Mouse (Mus musculus): Measurements from ENCODE around the gene Aacs. TPM values are rescaled to one million over a fixed set of nuclear protein-coding genes. Genes with fewer than 3 reads are reported as not detected.

Aacs gene
- polyA plus RNA-seq, 1 experiment from 2014 or later, result 51.8 TPM

DNA sequence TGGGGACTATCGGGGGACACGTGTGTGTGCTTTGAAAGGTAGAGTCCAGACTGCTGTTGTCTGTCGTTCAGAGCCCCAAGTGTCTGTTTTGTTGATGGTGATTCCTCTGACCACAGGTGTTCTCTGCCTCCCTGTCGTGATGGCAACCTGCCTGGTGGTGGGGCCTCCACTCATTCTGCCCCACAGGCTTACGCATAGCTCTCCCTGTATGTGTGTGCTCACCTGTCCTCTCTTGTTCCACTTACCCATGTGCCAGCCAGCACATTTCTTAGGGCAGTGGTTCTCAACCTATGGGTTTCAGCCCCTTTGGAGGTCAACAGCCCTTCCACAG is 17.4 kb downstream of the Aacs start:
- no peaks in the 10 kb centered on the region for H3K27me3 ChIP-seq (replicated peaks; ENCODE audit: control insufficient read depth, insufficient read depth, low read length)
- no peaks in the 10 kb centered on the region for H3K9me3 ChIP-seq (replicated peaks; ENCODE audit: control insufficient read depth, low read length)
- no peaks in the 10 kb centered on the region for H3K4me1 ChIP-seq (ENCODE audit: control insufficient read depth, insufficient read depth, low read length)
- H3K27ac ChIP-seq (ENCODE audit: low read depth, low read length), result no peak overlapping the region
- peaks cover 49% of the 10 kb centered on the region for H3K36me3 ChIP-seq (ENCODE audit: control insufficient read depth, insufficient read depth, low read length)
- DNase-seq (ENCODE audit: low spot score), result no peak
- 64% methylated on average over 5 of the region's 5 CpGs for WGBS
- no peak for ATAC-seq
- no peak overlapping the region for H3K9ac ChIP-seq (ENCODE audit: low read length)
- no peak overlapping the region for H3K4me2 ChIP-seq (ENCODE audit: low read length)
- H3K4me3 ChIP-seq (ENCODE audit: low read depth, low read length), result no peak overlapping the region

DNA sequence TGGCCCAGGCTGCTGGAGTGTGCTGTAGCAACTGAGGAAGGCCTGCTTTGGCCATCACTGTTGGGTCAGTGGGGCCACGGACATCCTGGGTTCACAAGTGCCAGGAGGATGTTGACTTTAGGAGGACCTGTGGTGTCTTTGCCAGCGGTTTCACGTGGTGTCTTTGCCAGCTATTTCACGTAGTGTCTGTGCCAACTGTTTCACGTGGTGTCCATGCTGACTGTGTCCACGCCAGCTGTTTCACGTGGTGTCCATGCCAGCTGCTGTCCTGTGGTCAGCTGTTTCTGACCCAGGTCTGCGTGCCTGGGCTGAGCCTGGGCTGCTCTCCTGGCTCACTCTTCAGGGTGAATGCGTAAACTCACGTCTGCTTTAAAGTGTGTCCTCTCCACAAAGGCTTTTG is 20.0 kb downstream of the Aacs start:
- 95% methylated on average over 10 of the region's 10 CpGs for WGBS
- Histone ChIP-seq H3K9ac (ENCODE audit: low read length) (no peak overlapping the region), H3K27ac (ENCODE audit: low read depth, low read length) (no peak overlapping the region), H3K9me3 (replicated peaks; ENCODE audit: control insufficient read depth, low read length) (no peaks in the 10 kb centered on the region), H3K36me3 (ENCODE audit: control insufficient read depth, insufficient read depth, low read length) (peaks cover 37% of the 10 kb centered on the region), H3K4me1 (ENCODE audit: control insufficient read depth, insufficient read depth, low read length) (no peaks in the 10 kb centered on the region), H3K4me2 (ENCODE audit: low read length) (no peak overlapping the region), H3K27me3 (replicated peaks; ENCODE audit: control insufficient read depth, insufficient read depth, low read length) (no peaks in the 10 kb centered on the region), H3K4me3 (ENCODE audit: low read depth, low read length) (no peak overlapping the region)
- DNase-seq (ENCODE audit: low spot score) (no peak), ATAC-seq (no peak)

DNA sequence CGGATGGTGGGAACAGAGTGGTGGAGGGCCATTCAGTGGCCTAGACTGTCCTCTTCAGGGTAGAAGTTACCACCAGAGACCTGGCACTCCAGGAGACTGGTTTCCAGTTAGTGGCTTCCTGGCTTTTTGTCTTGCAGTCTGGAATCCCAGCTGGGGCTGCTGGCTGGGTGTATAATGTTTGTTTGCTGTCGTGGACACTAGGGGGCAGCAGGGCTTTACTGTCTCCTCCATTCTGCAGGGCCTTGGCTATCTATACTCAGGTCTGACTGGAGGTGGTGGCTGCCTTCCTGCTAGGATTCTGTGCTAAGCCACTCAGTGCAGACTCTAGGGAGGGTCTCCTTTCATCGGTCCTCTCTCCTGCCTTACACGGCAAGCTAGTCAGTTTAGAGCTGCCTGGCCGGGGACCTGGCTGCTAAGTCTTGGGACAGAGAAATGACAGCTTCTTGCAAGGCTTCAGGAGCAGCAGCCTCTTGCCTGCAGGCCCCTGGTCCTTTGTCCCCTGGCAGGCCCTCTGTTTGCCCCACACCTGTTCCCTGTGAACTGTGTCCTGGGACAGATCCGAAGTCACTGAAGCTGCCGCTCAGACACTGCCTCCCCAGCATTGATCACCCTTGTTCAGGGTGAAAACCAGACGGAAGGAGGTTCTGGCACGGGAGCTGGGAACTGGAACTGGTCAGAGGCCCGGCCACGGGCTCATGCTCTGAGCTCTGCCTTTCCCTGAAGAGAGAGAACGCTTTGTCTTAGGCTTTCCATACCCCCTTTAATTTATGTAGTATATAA is 22.4 kb downstream of the Aacs start:
- no peaks in the 10 kb centered on the region for H3K4me1 ChIP-seq (ENCODE audit: control insufficient read depth, insufficient read depth, low read length)
- no peak overlapping the region for H3K4me2 ChIP-seq (ENCODE audit: low read length)
- H3K27ac ChIP-seq (ENCODE audit: low read depth, low read length), result no peak overlapping the region
- no peaks in the 10 kb centered on the region for H3K9me3 ChIP-seq (replicated peaks; ENCODE audit: control insufficient read depth, low read length)
- 66% methylated on average over 12 of the region's 12 CpGs for WGBS
- H3K36me3 ChIP-seq (ENCODE audit: control insufficient read depth, insufficient read depth, low read length), result peaks cover 24% of the 10 kb centered on the region
- peak; percentile 77 for DNase-seq (ENCODE audit: low spot score)
- H3K9ac ChIP-seq (ENCODE audit: low read length), result no peak overlapping the region
- H3K4me3 ChIP-seq (ENCODE audit: low read depth, low read length), result no peak overlapping the region
- ATAC-seq, result peak; percentile 71
- H3K27me3 ChIP-seq (replicated peaks; ENCODE audit: control insufficient read depth, insufficient read depth, low read length), result no peaks in the 10 kb centered on the region

DNA sequence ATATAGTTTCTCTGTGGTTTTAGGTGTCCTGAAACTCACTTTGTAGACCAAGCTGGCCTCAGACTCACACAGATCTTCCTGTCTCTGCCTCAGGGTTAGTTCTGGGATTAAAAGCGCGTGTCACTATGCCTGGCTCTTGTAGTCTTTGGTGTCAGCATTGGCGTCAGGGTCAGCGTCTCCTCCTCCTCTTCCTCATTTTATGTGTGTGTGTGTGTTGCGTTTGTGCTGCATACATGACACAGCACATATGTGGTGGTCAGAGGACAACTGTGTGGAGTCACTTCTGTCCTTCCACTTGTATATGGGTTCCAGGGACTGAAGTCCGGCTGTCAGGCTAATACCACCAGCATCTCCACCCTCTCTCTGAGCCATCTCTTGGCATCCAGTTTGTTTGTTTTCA is 25.9 kb downstream of the Aacs start:
- H3K4me3 ChIP-seq (ENCODE audit: low read depth, low read length), result no peak overlapping the region
- H3K27ac ChIP-seq (ENCODE audit: low read depth, low read length), result no peak overlapping the region
- no peaks in the 10 kb centered on the region for H3K4me1 ChIP-seq (ENCODE audit: control insufficient read depth, insufficient read depth, low read length)
- no peaks in the 10 kb centered on the region for H3K9me3 ChIP-seq (replicated peaks; ENCODE audit: control insufficient read depth, low read length)
- DNase-seq (ENCODE audit: low spot score) (no peak), ATAC-seq (no peak)
- no peak overlapping the region for H3K4me2 ChIP-seq (ENCODE audit: low read length)
- WGBS, result 89% methylated on average over 6 of the region's 6 CpGs
- no peaks in the 10 kb centered on the region for H3K27me3 ChIP-seq (replicated peaks; ENCODE audit: control insufficient read depth, insufficient read depth, low read length)
- peaks cover 30% of the 10 kb centered on the region for H3K36me3 ChIP-seq (ENCODE audit: control insufficient read depth, insufficient read depth, low read length)
- no peak overlapping the region for H3K9ac ChIP-seq (ENCODE audit: low read length)

DNA sequence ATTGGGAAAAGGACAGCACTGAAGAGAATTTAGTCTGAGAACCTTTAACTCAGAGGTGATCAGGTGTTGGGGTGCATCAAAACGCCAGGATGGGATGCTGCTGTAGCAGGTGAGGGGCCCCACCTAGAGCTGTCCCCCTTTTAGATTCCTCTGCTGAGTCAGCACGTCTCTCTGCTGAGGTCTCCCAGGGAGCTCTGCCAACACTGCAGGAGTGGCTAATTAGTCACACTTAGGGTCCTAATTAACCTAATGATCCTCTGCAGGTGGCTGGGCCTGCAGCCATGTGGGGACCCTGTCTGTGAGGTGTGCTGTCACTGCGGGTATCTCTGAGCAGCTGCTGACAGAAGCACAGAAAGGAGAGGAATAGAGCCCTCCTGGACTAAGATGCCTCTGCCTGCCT is 26.6 kb downstream of the Aacs start:
- ATAC-seq (no peak), DNase-seq (ENCODE audit: low spot score) (peak; percentile 55)
- peaks cover 32% of the 10 kb centered on the region for H3K36me3 ChIP-seq (ENCODE audit: control insufficient read depth, insufficient read depth, low read length)
- no peak overlapping the region for H3K4me2 ChIP-seq (ENCODE audit: low read length)
- H3K9ac ChIP-seq (ENCODE audit: low read length), result no peak overlapping the region
- H3K4me1 ChIP-seq (ENCODE audit: control insufficient read depth, insufficient read depth, low read length), result no peaks in the 10 kb centered on the region
- WGBS, result 20% methylated on average over 3 of the region's 3 CpGs
- no peak overlapping the region for H3K4me3 ChIP-seq (ENCODE audit: low read depth, low read length)
- H3K9me3 ChIP-seq (replicated peaks; ENCODE audit: control insufficient read depth, low read length), result no peaks in the 10 kb centered on the region
- H3K27me3 ChIP-seq (replicated peaks; ENCODE audit: control insufficient read depth, insufficient read depth, low read length), result no peaks in the 10 kb centered on the region
- H3K27ac ChIP-seq (ENCODE audit: low read depth, low read length), result no peak overlapping the region

DNA sequence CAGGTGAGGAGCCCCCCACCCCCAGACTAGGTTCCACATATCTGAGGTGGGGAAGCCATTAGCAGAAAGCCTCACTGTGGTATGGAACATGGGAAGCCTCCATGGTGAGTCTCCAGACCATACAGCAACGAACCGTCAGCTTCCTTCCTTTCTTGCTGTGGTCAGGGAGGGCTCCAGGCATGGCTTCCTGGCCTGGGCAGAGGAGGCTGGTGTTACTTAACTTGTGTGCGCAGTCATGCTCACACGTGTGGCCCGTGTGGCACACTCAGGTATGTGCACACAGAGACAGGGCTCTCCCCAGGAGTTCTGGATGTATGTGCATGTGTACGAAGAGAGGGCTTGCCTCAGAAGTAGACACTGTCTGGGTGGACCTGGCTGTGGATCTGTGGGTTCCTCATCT is 28.0 kb downstream of the Aacs start:
- ATAC-seq (no peak), DNase-seq (ENCODE audit: low spot score) (no peak)
- no peak overlapping the region for H3K4me3 ChIP-seq (ENCODE audit: low read depth, low read length)
- H3K27me3 ChIP-seq (replicated peaks; ENCODE audit: control insufficient read depth, insufficient read depth, low read length), result no peaks in the 10 kb centered on the region
- H3K27ac ChIP-seq (ENCODE audit: low read depth, low read length), result no peak overlapping the region
- no peak overlapping the region for H3K9ac ChIP-seq (ENCODE audit: low read length)
- no peaks in the 10 kb centered on the region for H3K9me3 ChIP-seq (replicated peaks; ENCODE audit: control insufficient read depth, low read length)
- H3K4me1 ChIP-seq (ENCODE audit: control insufficient read depth, insufficient read depth, low read length), result no peaks in the 10 kb centered on the region
- H3K4me2 ChIP-seq (ENCODE audit: low read length), result no peak overlapping the region
- WGBS, result 91% methylated on average over 6 of the region's 6 CpGs
- H3K36me3 ChIP-seq (ENCODE audit: control insufficient read depth, insufficient read depth, low read length), result peaks cover 35% of the 10 kb centered on the region

DNA sequence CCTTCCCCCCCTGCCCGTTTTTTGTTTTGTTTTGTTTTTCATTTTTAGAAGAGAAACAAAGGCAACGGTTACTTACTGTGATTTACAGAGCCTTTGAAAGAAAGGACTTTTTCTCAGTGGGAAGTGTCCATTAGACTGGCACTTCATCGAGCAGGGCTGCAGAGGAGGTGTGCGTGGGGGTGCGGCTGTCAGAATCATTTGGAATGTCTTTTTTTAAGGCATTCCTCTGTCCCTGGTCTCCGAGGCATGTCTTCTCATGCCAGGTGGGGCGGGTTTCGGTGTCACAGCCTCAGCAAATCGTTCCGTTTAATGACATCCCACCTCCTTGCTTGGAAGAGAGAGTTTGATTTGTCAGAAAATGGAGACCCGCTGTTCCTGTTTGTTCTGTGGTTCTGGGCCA is 29.1 kb downstream of the Aacs start:
- Histone ChIP-seq H3K27me3 (replicated peaks; ENCODE audit: control insufficient read depth, insufficient read depth, low read length) (no peaks in the 10 kb centered on the region), H3K9me3 (replicated peaks; ENCODE audit: control insufficient read depth, low read length) (no peaks in the 10 kb centered on the region), H3K4me1 (ENCODE audit: control insufficient read depth, insufficient read depth, low read length) (no peaks in the 10 kb centered on the region), H3K4me2 (ENCODE audit: low read length) (no peak overlapping the region), H3K4me3 (ENCODE audit: low read depth, low read length) (no peak overlapping the region), H3K36me3 (ENCODE audit: control insufficient read depth, insufficient read depth, low read length) (peaks cover 44% of the 10 kb centered on the region), H3K9ac (ENCODE audit: low read length) (no peak overlapping the region), H3K27ac (ENCODE audit: low read depth, low read length) (no peak overlapping the region)
- ATAC-seq (no peak), DNase-seq (ENCODE audit: low spot score) (no peak)
- 65% methylated on average over 11 of the region's 11 CpGs for WGBS

DNA sequence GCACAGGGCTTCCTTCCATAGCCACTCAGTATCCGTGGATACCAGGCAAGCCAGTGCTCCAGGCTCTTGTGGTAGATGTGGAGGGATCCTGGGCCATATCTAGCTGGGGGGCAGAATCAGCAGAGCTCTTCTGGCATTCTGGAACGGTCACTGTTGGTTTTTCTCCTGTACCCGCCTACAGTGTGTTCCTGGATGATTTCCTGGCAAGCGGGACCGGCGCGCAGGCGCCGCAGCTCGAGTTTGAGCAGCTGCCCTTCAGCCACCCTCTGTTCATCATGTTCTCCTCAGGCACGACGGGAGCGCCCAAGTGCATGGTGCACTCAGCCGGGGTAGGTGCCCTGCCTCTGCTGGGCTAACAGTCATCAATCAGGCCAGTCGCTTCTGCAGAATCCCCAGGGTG is 30.4 kb downstream of the Aacs start:
- DNase-seq (ENCODE audit: low spot score) (no peak), ATAC-seq (no peak)
- H3K4me3 ChIP-seq (ENCODE audit: low read depth, low read length), result no peak overlapping the region
- no peaks in the 10 kb centered on the region for H3K27me3 ChIP-seq (replicated peaks; ENCODE audit: control insufficient read depth, insufficient read depth, low read length)
- H3K9me3 ChIP-seq (replicated peaks; ENCODE audit: control insufficient read depth, low read length), result no peaks in the 10 kb centered on the region
- H3K4me1 ChIP-seq (ENCODE audit: control insufficient read depth, insufficient read depth, low read length), result no peaks in the 10 kb centered on the region
- peaks cover 52% of the 10 kb centered on the region for H3K36me3 ChIP-seq (ENCODE audit: control insufficient read depth, insufficient read depth, low read length)
- H3K4me2 ChIP-seq (ENCODE audit: low read length), result no peak overlapping the region
- 93% methylated on average over 15 of the region's 15 CpGs for WGBS
- no peak overlapping the region for H3K9ac ChIP-seq (ENCODE audit: low read length)
- no peak overlapping the region; the same call in 1 of the 2 replicates for H3K27ac ChIP-seq (ENCODE audit: low read depth, low read length)

DNA sequence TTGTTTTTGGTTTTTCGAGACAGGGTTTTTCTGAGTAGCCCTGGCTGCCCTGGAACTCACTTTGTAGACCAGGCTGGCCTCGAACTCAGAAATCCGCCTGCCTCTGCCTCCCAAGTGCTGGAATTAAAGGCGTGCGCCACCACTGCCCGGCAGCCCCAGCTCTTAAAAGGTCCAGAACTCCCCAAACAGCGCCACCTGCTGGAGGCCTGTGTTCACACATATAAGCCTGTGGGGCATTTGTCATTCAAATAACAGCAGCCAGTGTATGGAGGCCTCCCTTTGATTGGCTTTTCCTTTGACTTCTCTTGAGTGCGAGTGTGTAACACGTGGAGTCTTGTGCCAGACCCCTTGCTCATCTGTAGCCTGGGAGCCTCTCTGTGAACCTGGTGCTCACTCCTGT is 32.0 kb downstream of the Aacs start:
- Histone ChIP-seq H3K27me3 (replicated peaks; ENCODE audit: control insufficient read depth, insufficient read depth, low read length) (no peaks in the 10 kb centered on the region), H3K9ac (ENCODE audit: low read length) (no peak overlapping the region), H3K36me3 (ENCODE audit: control insufficient read depth, insufficient read depth, low read length) (peaks cover 66% of the 10 kb centered on the region), H3K4me1 (ENCODE audit: control insufficient read depth, insufficient read depth, low read length) (no peaks in the 10 kb centered on the region), H3K4me3 (ENCODE audit: low read depth, low read length) (no peak overlapping the region), H3K9me3 (replicated peaks; ENCODE audit: control insufficient read depth, low read length) (no peaks in the 10 kb centered on the region), H3K27ac (ENCODE audit: low read depth, low read length) (no peak overlapping the region), H3K4me2 (ENCODE audit: low read length) (no peak overlapping the region)
- WGBS, result 95% methylated on average over 9 of the region's 9 CpGs
- ATAC-seq (no peak), DNase-seq (ENCODE audit: low spot score) (no peak)

All from forebrain, embryonic 14.5 days (tissue).